Mouse (Mus musculus): ENCODE measurements around the gene Zfp526.

DNA sequence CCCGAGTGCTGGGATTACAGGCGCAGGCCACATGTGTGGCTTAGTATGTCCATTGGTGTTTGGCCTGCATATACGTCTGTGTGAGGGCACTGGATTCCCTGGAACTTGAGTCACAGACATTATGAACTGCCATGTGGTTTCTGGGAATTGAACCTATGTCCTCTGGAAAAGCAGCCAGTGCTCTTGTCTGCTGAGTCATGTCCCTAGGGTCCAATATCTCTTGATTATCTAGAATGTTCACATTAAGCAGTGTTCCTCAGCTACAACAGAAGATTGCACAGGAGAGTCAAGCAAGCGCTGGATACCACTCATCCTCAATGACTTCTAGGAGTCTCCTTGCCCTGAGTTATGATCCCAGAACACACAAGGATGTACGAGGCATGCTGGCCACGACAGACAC, 37.1 kb upstream of the Zfp526 start:
- TF ChIP-seq CTCF (IDR thresholded peaks at IDR 0.05; ENCODE audit: low read depth, low read length) (no peak), TAL1 (conservative IDR thresholded peaks at IDR 0.05; ENCODE audit: low read depth, low read length) (no peak), GATA2 (IDR thresholded peaks at IDR 0.05; ENCODE audit: borderline replicate concordance, low read depth, low read length) (no peak), GATA1 (IDR thresholded peaks at IDR 0.05; ENCODE audit: borderline replicate concordance, low read length) (no peak)

Measured in G1E (cell line).